Mouse (Mus musculus): Measurements from ENCODE around the gene Atmin.

Gene Atmin

GRCm38 (mm10) chr8:116943161-116943554 is at the start of gene Atmin:
Gene Atmin (plus strand): TSS chr8:116943393.
- DNase-seq (ENCODE audit: low spot score in 2 of 2): peak; percentile 66 to 69

- DNase-seq (ENCODE audit: low spot score in 2 of 2): no peak
These were observed 49.3 kb upstream of the Atmin start for GRCm38 (mm10) chr8:116893938-116894337.

GRCm38 (mm10) chr8:116895521-116895920 is 47.7 kb upstream of the Atmin start:
- DNase-seq (ENCODE audit: low spot score in 2 of 2): no peak

- no peak for DNase-seq (ENCODE audit: low spot score in 2 of 2)
These were observed 38.5 kb upstream of the Atmin start for GRCm38 (mm10) chr8:116904736-116905135.

GRCm38 (mm10) chr8:116905252-116905651 is 37.9 kb upstream of the Atmin start:
- no peak for DNase-seq (ENCODE audit: low spot score in 2 of 2)

GRCm38 (mm10) chr8:116905836-116906235 is 37.4 kb upstream of the Atmin start:
- DNase-seq (ENCODE audit: low spot score in 2 of 2): no peak

GRCm38 (mm10) chr8:116921005-116921336 is 22.2 kb upstream of the Atmin start:
- no peak for DNase-seq (ENCODE audit: low spot score in 2 of 2)

GRCm38 (mm10) chr8:116921337-116922059 is 21.7 kb upstream of the Atmin start, which contains the start of the genes Cmc2 and Cenpn:
Gene Cmc2 (minus strand): TSS chr8:116921455.
Gene Cenpn (plus strand): TSS chr8:116921730.
- peak; percentile 82 to 85 for DNase-seq (ENCODE audit: low spot score in 2 of 2)

GRCm38 (mm10) chr8:116922060-116922757 is 21.0 kb upstream of the Atmin start:
- DNase-seq (ENCODE audit: low spot score in 2 of 2): no peak

- DNase-seq (ENCODE audit: low spot score in 2 of 2): no peak
These were observed 19.7 kb upstream of the Atmin start for GRCm38 (mm10) chr8:116923526-116923925.

GRCm38 (mm10) chr8:116927880-116928279 is 15.3 kb upstream of the Atmin start:
- DNase-seq (ENCODE audit: low spot score in 2 of 2): no peak

GRCm38 (mm10) chr8:116928588-116928987 is 14.6 kb upstream of the Atmin start:
- DNase-seq (ENCODE audit: low spot score in 2 of 2): no peak

- DNase-seq (ENCODE audit: low spot score in 2 of 2): no peak
These were observed 8.2 kb upstream of the Atmin start for GRCm38 (mm10) chr8:116934976-116935375.

GRCm38 (mm10) chr8:116935506-116935905 is 7.7 kb upstream of the Atmin start:
- DNase-seq (ENCODE audit: low spot score in 2 of 2): no peak

GRCm38 (mm10) chr8:116942284-116943058 is 722 bp upstream of the Atmin start:
- DNase-seq (ENCODE audit: low spot score in 2 of 2): no peak

GRCm38 (mm10) chr8:116943555-116944384 is 577 bp downstream of the Atmin start:
- peak in 1 of 2 experiments; percentile 25 for DNase-seq (ENCODE audit: low spot score in 2 of 2)

GRCm38 (mm10) chr8:116944385-116944696 is 1.1 kb downstream of the Atmin start:
- no peak for DNase-seq (ENCODE audit: low spot score in 2 of 2)

- DNase-seq (ENCODE audit: low spot score in 2 of 2): no peak
These were observed 2.1 kb downstream of the Atmin start for GRCm38 (mm10) chr8:116945169-116945910.

- peak; percentile 28 to 42 for DNase-seq (ENCODE audit: low spot score in 2 of 2)
These were observed 3.2 kb downstream of the Atmin start for GRCm38 (mm10) chr8:116946268-116946838.

GRCm38 (mm10) chr8:116946851-116947250 is 3.7 kb downstream of the Atmin start:
- no peak for DNase-seq (ENCODE audit: low spot score in 2 of 2)

GRCm38 (mm10) chr8:116947589-116947988 is 4.4 kb downstream of the Atmin start:
- DNase-seq (ENCODE audit: low spot score in 2 of 2): no peak

Measured in frontal cortex, postnatal 25 days (tissue).